Mouse (Mus musculus): ENCODE results near the gene Cd164.

Gene Cd164

GRCm38 (mm10) chr10:41518981-41519618, at the start of gene Cd164:
Gene Cd164 (plus strand): TSS chr10:41519414.
- DNase-seq (ENCODE audit: low spot score in 2 of 2): peak; percentile 93 to 94

GRCm38 (mm10) chr10:41470693-41471092, 48.5 kb upstream of the Cd164 start:
- DNase-seq (ENCODE audit: low spot score in 2 of 2): no peak

GRCm38 (mm10) chr10:41472534-41472933, 46.7 kb upstream of the Cd164 start:
- DNase-seq (ENCODE audit: low spot score in 2 of 2): no peak

GRCm38 (mm10) chr10:41472962-41473481, 46.2 kb upstream of the Cd164 start:
- no peak for DNase-seq (ENCODE audit: low spot score in 2 of 2)

- no peak for DNase-seq (ENCODE audit: low spot score in 2 of 2)
Measured at GRCm38 (mm10) chr10:41473782-41474468, 45.3 kb upstream of the Cd164 start.

- DNase-seq (ENCODE audit: low spot score in 2 of 2): no peak
Measured at GRCm38 (mm10) chr10:41474981-41475391, 44.2 kb upstream of the Cd164 start.

GRCm38 (mm10) chr10:41476171-41477017, 42.8 kb upstream of the Cd164 start, which contains the start of gene Mical1:
Gene Mical1 (plus strand): TSS chr10:41476314.
- peak; percentile 71 to 79 for DNase-seq (ENCODE audit: low spot score in 2 of 2)

GRCm38 (mm10) chr10:41477018-41477277, 42.3 kb upstream of the Cd164 start:
- no peak for DNase-seq (ENCODE audit: low spot score in 2 of 2)

- peak; percentile 76 to 85 for DNase-seq (ENCODE audit: low spot score in 2 of 2)
Measured at GRCm38 (mm10) chr10:41477278-41478181, 41.7 kb upstream of the Cd164 start.

GRCm38 (mm10) chr10:41479961-41480360, 39.3 kb upstream of the Cd164 start:
- no peak for DNase-seq (ENCODE audit: low spot score in 2 of 2)

- no peak for DNase-seq (ENCODE audit: low spot score in 2 of 2)
Measured at GRCm38 (mm10) chr10:41480938-41481880, 38.0 kb upstream of the Cd164 start.

- DNase-seq (ENCODE audit: low spot score in 2 of 2): no peak
Measured at GRCm38 (mm10) chr10:41482446-41482845, 36.8 kb upstream of the Cd164 start.

- DNase-seq (ENCODE audit: low spot score in 2 of 2): no peak
Measured at GRCm38 (mm10) chr10:41485778-41486177, 33.4 kb upstream of the Cd164 start.

GRCm38 (mm10) chr10:41486506-41487170, 32.6 kb upstream of the Cd164 start:
- DNase-seq (ENCODE audit: low spot score in 2 of 2): no peak

GRCm38 (mm10) chr10:41488877-41489276, 30.3 kb upstream of the Cd164 start:
- no peak for DNase-seq (ENCODE audit: low spot score in 2 of 2)

GRCm38 (mm10) chr10:41489294-41489693, 29.9 kb upstream of the Cd164 start:
- no peak for DNase-seq (ENCODE audit: low spot score in 2 of 2)

- DNase-seq (ENCODE audit: low spot score in 2 of 2): peak; percentile 97
Measured at GRCm38 (mm10) chr10:41489708-41490517, 29.3 kb upstream of the Cd164 start, which contains the start of the genes Smpd2 and Ppil6. Gene Smpd2 (minus strand): TSS chr10:41490369. Gene Ppil6 (plus strand): TSS chr10:41490439.

GRCm38 (mm10) chr10:41490518-41490873, 28.7 kb upstream of the Cd164 start:
- no peak for DNase-seq (ENCODE audit: low spot score in 2 of 2)

GRCm38 (mm10) chr10:41491111-41491510, 28.1 kb upstream of the Cd164 start:
- no peak for DNase-seq (ENCODE audit: low spot score in 2 of 2)
